Mouse (Mus musculus) layer of hippocampus, adult 8-10 months (tissue): Measurements from ENCODE around the gene Riox1. TPM values are rescaled to one million over a fixed set of nuclear protein-coding genes. Genes with fewer than 3 reads are reported as not detected.
"Not testable (repeated sequence)": the region's sequence is repeated elsewhere in the genome, so short reads cannot be mapped to it uniquely, and the experiment has no call there.

ENCODE experiments used
- DNase-seq, 2 experiments: peaks; one replicate each; pipeline ENCODE4 v3.0.0; 2022; ENCODE audit warnings: low spot score in 2 of 2
- total RNA-seq, 4 experiments: library from RNA; stranded (reverse); gene quantifications; 2 replicates each; pipeline ENCODE4 v1.2.4; 2022

Riox1 gene
- total RNA-seq: 10 to 100 TPM; 13.9 to 17.7 (median 15.1) TPM

DNA sequence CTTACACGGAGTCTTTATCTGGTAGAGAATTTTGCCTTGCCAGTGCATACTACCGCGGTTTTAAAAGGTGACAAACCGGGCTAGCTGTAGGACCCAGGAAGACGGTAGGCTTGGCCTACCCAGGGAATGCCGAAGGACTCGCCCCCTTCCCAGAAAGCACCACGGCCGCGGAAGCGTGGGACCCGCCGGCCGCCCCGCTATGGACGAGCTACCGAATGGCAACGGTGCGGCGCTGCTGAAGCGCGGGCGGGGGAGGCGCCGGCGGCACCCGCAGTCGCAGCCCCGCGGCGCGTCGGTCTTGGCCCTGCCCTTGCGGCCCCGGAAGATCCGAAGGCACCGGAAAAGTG, at the start of gene Riox1:
Riox1 (plus strand) TSS at position 116 of the 347 bp plus-strand sequence.
- peak; percentile 69 to 82 for DNase-seq

- DNase-seq: no peak
Observed at GRCm38 (mm10) chr12:83910451-83910850, 40.0 kb upstream of the Riox1 start.

- no peak for DNase-seq
Observed at GRCm38 (mm10) chr12:83914202-83914740, 36.1 kb upstream of the Riox1 start.

- no peak for DNase-seq
Observed at GRCm38 (mm10) chr12:83914797-83915196, 35.6 kb upstream of the Riox1 start.

DNA sequence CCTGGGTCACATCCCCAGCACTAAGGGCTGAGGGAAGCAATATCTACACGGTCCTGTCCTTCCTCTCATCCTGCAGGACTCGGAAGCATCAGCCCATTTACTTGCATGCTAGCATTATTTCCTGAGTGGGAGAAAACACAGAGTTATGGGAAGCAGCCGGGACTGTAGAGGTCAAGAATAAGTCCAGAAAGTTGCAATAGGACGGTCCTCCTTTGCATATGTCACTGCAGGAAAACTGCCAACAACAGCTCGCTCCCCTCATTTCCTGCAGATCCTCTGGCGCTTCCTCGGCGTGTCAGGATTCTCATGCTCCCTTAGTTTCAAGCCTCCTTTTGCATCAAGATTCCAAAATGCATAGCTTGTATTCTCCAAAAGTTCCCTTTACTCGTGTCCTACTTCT, 33.5 kb upstream of the Riox1 start:
- no peak for DNase-seq

DNA sequence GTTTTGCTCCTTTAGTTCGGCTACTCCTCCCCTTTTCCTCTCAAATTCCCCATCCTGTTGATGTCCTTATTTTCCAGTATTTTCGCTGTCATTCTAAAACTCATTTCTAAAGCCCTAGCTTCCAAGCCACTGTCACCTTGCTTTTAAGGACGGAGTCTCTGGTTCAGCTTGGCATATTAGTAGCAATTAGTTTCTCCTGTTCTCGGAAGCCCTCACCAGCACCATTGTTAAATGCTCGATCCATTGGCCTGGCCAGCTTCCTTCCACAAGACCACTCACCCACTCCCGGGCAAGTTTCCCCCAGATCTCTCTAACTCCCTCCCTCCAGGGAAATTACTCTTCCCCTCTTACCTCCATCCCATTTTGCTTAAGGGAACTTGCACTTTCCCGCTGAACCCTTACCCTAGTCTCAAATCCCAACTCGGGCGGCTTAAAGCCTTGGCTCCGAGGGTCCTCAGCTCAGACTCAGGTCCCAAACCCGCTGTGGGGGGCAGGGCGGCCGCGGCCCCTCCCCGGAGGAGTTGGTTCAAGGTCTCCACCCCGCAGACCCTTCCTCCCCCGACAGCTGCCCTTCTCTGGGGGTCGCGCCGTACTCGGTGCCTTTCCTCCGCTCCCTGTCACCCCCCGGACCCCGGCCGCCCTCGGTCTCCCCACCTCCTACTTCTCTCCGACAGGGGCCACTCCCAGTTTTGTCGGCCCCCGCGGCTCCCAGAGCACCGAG, 29.5 kb upstream of the Riox1 start:
- DNase-seq: peak; percentile 8 to 21

- peak; percentile 99 for DNase-seq
Observed at GRCm38 (mm10) chr12:83921535-83922381, 28.6 kb upstream of the Riox1 start, which contains the start of gene Numb. Numb (minus strand) TSS chr12:83921934.

- no peak for DNase-seq
Observed at GRCm38 (mm10) chr12:83922724-83923485, 27.5 kb upstream of the Riox1 start.

DNA sequence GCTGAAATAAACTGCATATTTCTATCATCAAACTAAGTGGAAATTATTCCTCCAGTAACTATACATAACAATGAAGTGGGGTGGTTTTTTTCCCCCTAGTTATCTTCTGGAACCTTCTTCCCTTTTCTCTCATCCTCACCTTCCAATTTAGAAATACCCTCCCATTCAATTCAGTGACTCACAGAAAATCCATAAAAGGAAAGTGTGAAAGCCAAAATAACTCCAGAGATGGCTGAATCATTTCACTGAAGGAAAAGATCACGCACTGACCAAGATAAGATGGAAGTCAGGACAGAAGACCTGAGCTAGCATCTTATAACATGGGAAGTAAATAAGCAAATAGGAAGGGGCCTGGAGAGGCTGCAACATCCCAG, 26.9 kb upstream of the Riox1 start:
- no peak for DNase-seq

- DNase-seq: no peak
Observed at GRCm38 (mm10) chr12:83924332-83924731, 26.1 kb upstream of the Riox1 start.

- DNase-seq: no peak
Observed at GRCm38 (mm10) chr12:83925160-83925703, 25.2 kb upstream of the Riox1 start.

GRCm38 (mm10) chr12:83926061-83926460, 24.3 kb upstream of the Riox1 start:
- no peak for DNase-seq

DNA sequence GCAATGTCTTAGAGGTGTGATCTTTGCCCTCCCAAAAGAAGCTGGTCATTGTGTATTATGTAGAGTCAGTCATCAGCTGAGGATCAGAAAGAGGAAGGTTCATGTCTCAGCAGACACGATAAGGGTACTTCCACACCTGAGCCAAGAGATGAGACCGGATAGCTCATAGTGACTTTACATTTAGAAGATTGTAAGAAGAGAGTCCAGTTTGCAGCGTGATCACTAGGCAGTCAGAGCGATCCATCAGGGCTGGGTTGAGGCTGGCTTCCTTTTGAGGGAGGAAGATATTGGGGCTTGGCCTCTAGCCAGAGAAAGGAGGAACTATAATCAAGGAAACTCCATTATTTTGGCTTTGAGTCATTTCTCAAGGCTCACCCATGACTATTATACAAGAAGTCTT, 22.7 kb upstream of the Riox1 start:
- no peak for DNase-seq

- no peak for DNase-seq
Observed at GRCm38 (mm10) chr12:83929186-83929804, 21.1 kb upstream of the Riox1 start.

DNA sequence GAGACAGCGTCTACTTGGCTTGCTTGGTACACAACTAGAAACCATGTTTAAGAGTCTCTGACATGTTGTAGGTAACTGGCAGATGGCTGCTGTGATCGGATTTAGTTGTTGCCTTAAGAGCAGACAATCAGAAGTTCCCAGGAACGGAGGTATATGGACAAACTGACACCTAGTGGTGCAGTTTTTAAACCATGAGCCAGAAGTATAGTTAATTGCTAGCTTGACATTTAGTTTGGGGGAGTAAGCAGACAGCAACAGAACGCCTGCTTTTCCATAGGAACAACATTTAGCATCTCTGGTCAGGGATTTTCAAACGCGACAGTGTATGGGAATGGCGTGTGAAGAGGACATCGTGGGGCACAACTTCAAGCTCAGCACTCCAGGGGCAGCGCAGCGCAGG, 12.8 kb upstream of the Riox1 start:
- DNase-seq: no peak

DNA sequence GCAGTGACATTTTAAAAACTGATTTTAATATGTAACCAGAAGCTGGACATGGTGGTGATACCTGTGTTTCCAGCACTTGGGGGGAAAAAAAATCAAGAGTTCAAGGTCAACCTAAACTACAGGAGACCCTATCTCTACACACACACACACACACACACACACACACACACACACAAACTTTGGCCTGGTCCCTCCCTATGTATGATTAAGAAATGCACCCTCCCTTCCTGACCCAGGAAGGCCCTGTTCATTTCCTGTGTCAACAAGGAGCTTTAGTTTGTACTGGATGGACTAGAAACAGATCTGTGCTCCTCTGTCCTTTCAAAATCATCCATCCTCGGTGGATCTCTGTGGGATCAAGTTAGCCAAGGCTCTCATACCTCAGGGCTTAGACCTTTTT, 11.8 kb upstream of the Riox1 start:
- DNase-seq: not testable (repeated sequence)

GRCm38 (mm10) chr12:83939332-83939731, 11.1 kb upstream of the Riox1 start:
- DNase-seq: no peak

- DNase-seq: no peak
Observed at GRCm38 (mm10) chr12:83940031-83940430, 10.4 kb upstream of the Riox1 start.

DNA sequence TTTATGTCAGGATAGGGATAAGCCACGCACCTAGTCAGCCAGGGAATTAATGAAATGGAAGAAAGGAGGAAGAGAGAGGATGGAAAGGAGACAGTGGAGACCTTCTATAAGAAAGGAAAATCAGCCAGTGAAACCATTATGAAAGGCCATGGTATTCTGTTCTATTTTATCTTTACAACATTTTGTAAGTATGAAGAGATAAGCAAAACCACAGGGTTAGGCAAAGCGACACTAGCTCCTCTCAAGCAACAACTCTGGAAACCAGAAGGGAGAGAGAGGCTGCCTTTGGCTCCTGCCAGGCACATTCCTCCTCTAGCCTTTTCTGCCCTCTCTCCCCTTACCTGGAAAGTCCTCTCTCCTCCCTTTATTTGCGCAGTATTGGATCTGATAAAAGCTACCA, 8.5 kb upstream of the Riox1 start:
- no peak for DNase-seq

GRCm38 (mm10) chr12:83947260-83947811, 3.1 kb upstream of the Riox1 start:
- no peak for DNase-seq

GRCm38 (mm10) chr12:83949043-83949442, 1.4 kb upstream of the Riox1 start:
- DNase-seq: no peak
